Mouse (Mus musculus) embryonic facial prominence, embryonic 14.5 days (tissue): ENCODE measurements around the gene Ptp4a2. TPM values are rescaled to one million over a fixed set of nuclear protein-coding genes. Genes with fewer than 3 reads are reported as not detected.

Experiments used
- ATAC-seq: fragments of 200-750 bp; cut with Nextera tagmentation; 2 replicates; pipeline ENCODE4 v1.8.0; 2017; ENCODE audit warnings: low read depth, moderate number of reproducible peaks, moderate TSS enrichment
- DNase-seq: peaks from one replicate; pipeline ENCODE4 v3.0.0-alpha.2; 2015; ENCODE audit warnings: low spot score
- H3K27ac ChIP-seq: fragments of 300-500 bp; sonication (generic); replicated peaks from 2 replicates; pipeline ENCODE4 v1.5.1; 2014; ENCODE audit warnings: low read depth, mild to moderate bottlenecking, low read length, moderate library complexity
- H3K27me3 ChIP-seq: fragments of 300-500 bp; sonication (generic); replicated peaks from 2 replicates; pipeline ENCODE4 v1.6.1; 2014; ENCODE audit warnings: low read length; ENCODE audit not compliant: control insufficient read depth, insufficient read depth
- H3K36me3 ChIP-seq: fragments of 300-500 bp; sonication (generic); 2 replicates; pipeline ENCODE4 v1.6.1; 2014; ENCODE audit warnings: low read length, mixed read lengths; ENCODE audit not compliant: control insufficient read depth, insufficient read depth
- H3K4me1 ChIP-seq: fragments of 300-500 bp; sonication (generic); 2 replicates; pipeline ENCODE4 v1.6.1; 2014; ENCODE audit warnings: antibody characterized with exemption, low read length; ENCODE audit not compliant: control insufficient read depth, insufficient read depth
- H3K4me2 ChIP-seq: fragments of 300-500 bp; sonication (generic); 2 replicates; pipeline ENCODE4 v1.6.1; 2014; ENCODE audit warnings: low read depth, mild to moderate bottlenecking, low read length, moderate library complexity, mixed read lengths
- H3K4me3 ChIP-seq: fragments of 300-500 bp; sonication (generic); 2 replicates; pipeline ENCODE4 v1.5.1; 2014; ENCODE audit warnings: low read depth, mild to moderate bottlenecking, low read length
- H3K9ac ChIP-seq: fragments of 300-500 bp; sonication (generic); 2 replicates; pipeline ENCODE4 v1.6.1; 2014; ENCODE audit warnings: low read depth, mild to moderate bottlenecking, low read length, moderate library complexity, mixed read lengths
- H3K9me3 ChIP-seq: fragments of 300-500 bp; sonication (generic); 2 replicates; pipeline ENCODE4 v1.6.1; 2016; ENCODE audit warnings: low read length; ENCODE audit not compliant: control insufficient read depth
- WGBS: fragments of 180-500 bp; shearing (Covaris S2); extraction: QIAGEN DNeasy Blood & Tissue Kit; methylation state at CpG from one replicate; pipeline ENCODE4 v1.1.7; 2014; 5-methylcytosine and 5-hydroxymethylcytosine counted together
- polyA plus RNA-seq: library from polyadenylated mRNA; unstranded; fragments of >200 nt; fragmentation: Nextera tagmentation; extraction: Ambion mirVana; gene quantifications from 2 replicates; pipeline ENCODE4 v1.2.1, GENCODE M21; 2014

The Ptp4a2 gene
- polyA plus RNA-seq, 1 experiment from 2014 or later: 319 TPM

- Histone ChIP-seq H3K4me1 (peaks cover 21% of the 10 kb centered on the region), H3K27ac (peak overlapping the region; percentile 63)
Observed at GRCm38 (mm10) chr4:129771672-129772521, 39.1 kb upstream of the Ptp4a2 start.

DNA sequence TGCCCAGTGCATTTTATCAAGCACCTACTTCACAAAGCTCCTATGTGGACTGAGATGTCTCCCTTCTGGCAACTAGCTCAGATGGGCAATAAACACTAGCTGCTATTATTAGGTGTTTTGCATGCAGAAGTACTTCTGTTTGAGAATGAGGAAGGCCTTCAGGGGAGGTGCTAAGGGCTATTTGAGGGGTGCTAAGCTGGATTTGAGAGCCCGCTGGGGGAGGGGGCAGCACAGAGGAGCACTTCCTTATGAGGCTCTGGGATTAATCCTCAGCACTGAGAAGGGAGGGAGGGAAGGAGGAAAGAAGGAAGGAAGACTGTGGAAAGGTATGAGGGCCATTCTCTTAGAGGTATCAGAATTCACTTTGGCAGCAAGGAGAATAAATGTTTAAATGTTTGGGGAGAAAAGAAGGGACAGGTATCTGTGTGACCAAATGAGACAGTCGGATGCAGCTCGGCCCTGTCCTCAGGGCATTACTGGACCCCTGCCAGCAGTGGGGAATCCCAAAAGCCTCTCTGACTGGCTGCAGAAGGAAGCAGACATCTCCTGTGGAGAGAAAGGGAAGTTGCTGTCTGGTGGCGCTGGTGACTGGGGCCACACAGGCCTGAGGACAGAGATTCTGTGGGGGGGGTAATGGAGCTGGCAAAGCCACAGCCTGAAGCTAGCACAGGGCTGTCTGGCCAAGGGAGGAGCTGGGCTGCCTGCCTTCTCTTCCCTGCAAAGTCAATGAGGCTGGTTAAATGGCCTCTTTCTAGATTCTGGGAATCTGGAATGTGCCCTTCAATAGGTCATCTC is 28.9 kb upstream of the Ptp4a2 start:
- 20% methylated on average over 3 of the region's 4 CpGs for WGBS
- Histone ChIP-seq H3K4me2 (no peak overlapping the region), H3K4me3 (no peak overlapping the region), H3K9me3 (no peaks in the 10 kb centered on the region), H3K4me1 (peaks cover 17% of the 10 kb centered on the region), H3K27ac (peak overlapping the region; percentile 75), H3K9ac (peak overlapping the region; percentile 10; the same call in 1 of the 2 replicates), H3K27me3 (no peaks in the 10 kb centered on the region), H3K36me3 (no peaks in the 10 kb centered on the region)
- DNase-seq (peak; percentile 55), ATAC-seq (peak; percentile 71)

More at GRCm38 (mm10) chr4:129771672-129772521, 39.1 kb upstream of the Ptp4a2 start:
- Histone ChIP-seq H3K9ac (peak overlapping the region; percentile 8; the same call in 1 of the 2 replicates), H3K27me3 (no peaks in the 10 kb centered on the region), H3K4me2 (peak overlapping the region; percentile 43), H3K9me3 (no peaks in the 10 kb centered on the region), H3K36me3 (no peaks in the 10 kb centered on the region), H3K4me3 (no peak overlapping the region)
- WGBS: under 1% methylated on average over 21 of the region's 21 CpGs
- ATAC-seq (peak; percentile 80), DNase-seq (peak; percentile 59)

DNA sequence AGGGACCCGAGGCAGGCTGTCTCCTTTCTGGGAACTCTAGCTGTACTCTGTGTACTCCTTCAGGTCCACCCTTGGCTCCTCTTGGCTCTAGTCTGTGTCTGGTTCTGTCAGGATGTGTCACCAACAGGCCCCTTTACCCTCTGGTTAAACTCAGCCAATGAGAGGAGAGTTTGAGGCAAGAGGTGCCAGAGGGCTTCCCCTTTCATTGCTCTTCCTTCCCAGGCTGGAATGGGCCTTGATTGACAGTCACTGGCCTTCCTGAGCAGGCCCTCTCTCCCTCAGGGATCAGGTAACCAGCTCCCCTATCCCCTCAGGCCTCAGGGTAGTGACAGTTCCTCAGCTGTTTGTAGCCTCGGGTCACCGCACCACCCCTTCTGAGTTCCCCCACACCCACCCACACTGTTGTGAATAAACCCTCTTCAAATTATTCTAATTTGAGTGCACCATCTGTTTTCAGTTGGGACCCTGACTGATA is 28.1 kb upstream of the Ptp4a2 start:
- H3K9ac ChIP-seq: peak overlapping the region; percentile 10; the same call in 1 of the 2 replicates
- H3K9me3 ChIP-seq: 0 out of 2 replicates have a peak, but pooled peaks cover 3% of the 10 kb centered on the region
- no peak overlapping the region for H3K4me3 ChIP-seq
- no peaks in the 10 kb centered on the region for H3K27me3 ChIP-seq
- H3K27ac ChIP-seq: peak overlapping the region; percentile 75
- 14% methylated on average over 3 of the region's 3 CpGs for WGBS
- DNase-seq: peak; percentile 78
- H3K4me1 ChIP-seq: peaks cover 17% of the 10 kb centered on the region
- no peaks in the 10 kb centered on the region for H3K36me3 ChIP-seq
- H3K4me2 ChIP-seq: no peak overlapping the region
- ATAC-seq: peak; percentile 60

- ATAC-seq (no peak), DNase-seq (no peak)
- H3K4me1 ChIP-seq: peaks cover 17% of the 10 kb centered on the region
- H3K4me2 ChIP-seq: no peak overlapping the region
- H3K27me3 ChIP-seq: no peaks in the 10 kb centered on the region
- H3K27ac ChIP-seq: peak overlapping the region; percentile 75
- H3K9me3 ChIP-seq: 0 out of 2 replicates have a peak, but pooled peaks cover 3% of the 10 kb centered on the region
- no peak overlapping the region for H3K4me3 ChIP-seq
- WGBS: 73% methylated on average over 5 of the region's 5 CpGs
- H3K9ac ChIP-seq: no peak overlapping the region
- no peaks in the 10 kb centered on the region for H3K36me3 ChIP-seq
Observed at GRCm38 (mm10) chr4:129783506-129783905, 27.5 kb upstream of the Ptp4a2 start.

DNA sequence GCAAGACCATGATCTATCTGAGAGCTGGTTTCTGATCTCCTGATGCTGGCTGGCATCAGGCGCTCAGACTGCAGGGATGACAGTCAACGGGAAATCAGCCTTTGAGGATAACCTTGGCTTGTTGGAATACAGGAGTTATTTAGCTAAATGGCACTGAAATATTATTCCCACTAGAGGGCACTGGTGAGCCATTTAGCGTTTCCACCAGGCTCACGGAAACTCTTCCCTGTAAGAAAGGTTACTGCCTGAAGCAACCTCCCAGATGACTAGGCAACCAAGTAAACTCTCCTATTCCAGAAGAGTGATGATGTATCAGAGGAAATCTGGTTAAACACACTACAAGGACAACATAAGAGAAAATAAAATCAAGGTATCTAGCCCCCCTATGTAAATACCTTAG is 25.8 kb upstream of the Ptp4a2 start:
- Histone ChIP-seq H3K4me3 (no peak overlapping the region), H3K36me3 (no peaks in the 10 kb centered on the region), H3K27ac (no peak overlapping the region), H3K4me2 (no peak overlapping the region), H3K9me3 (0 out of 2 replicates have a peak, but pooled peaks cover 6% of the 10 kb centered on the region), H3K4me1 (peaks cover 17% of the 10 kb centered on the region), H3K9ac (no peak overlapping the region), H3K27me3 (no peaks in the 10 kb centered on the region)
- WGBS: 2% methylated on average over 4 of the region's 4 CpGs
- ATAC-seq (no peak), DNase-seq (peak; percentile 90)

GRCm38 (mm10) chr4:129788693-129789092 is 22.3 kb upstream of the Ptp4a2 start:
- Histone ChIP-seq H3K4me2 (no peak overlapping the region), H3K36me3 (no peaks in the 10 kb centered on the region), H3K9me3 (0 out of 2 replicates have a peak, but pooled peaks cover 6% of the 10 kb centered on the region), H3K9ac (no peak overlapping the region), H3K4me1 (peaks cover under 1% of the 10 kb centered on the region; the same call in 1 of the 2 replicates), H3K4me3 (no peak overlapping the region), H3K27me3 (no peaks in the 10 kb centered on the region), H3K27ac (no peak overlapping the region)
- ATAC-seq (no peak), DNase-seq (no peak)
- 56% methylated on average over 8 of the region's 8 CpGs for WGBS

GRCm38 (mm10) chr4:129789635-129790034 is 21.4 kb upstream of the Ptp4a2 start:
- no peak for ATAC-seq
- Histone ChIP-seq H3K27me3 (no peaks in the 10 kb centered on the region), H3K9me3 (0 out of 2 replicates have a peak, but pooled peaks cover 6% of the 10 kb centered on the region), H3K9ac (no peak overlapping the region), H3K4me2 (no peak overlapping the region), H3K4me3 (no peak overlapping the region), H3K27ac (no peak overlapping the region), H3K36me3 (no peaks in the 10 kb centered on the region), H3K4me1 (peaks cover 7% of the 10 kb centered on the region)
- 99% methylated on average over 2 of the region's 2 CpGs for WGBS
- no peak for DNase-seq

DNA sequence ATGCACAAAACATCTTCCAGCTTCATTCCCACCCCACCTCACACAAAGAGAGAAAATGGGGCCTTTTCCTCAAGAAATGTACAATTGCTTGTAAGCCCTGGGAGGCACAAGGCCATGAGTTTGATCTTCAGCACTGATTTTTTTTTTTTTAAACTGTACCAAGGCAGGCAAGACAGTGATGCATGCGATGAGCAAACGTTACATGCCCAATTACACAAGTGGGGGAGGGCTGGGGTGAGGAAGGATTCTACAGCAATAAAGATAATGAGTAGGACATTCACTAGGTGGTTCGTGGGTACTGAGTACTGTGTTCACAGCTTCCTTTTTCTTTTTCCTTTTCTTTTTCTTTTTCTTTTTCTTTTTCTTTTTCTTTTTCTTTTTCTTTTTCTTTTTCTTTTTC is 20.5 kb upstream of the Ptp4a2 start:
- no peaks in the 10 kb centered on the region for H3K36me3 ChIP-seq
- H3K4me3 ChIP-seq: no peak overlapping the region
- H3K4me2 ChIP-seq: no peak overlapping the region
- 68% methylated on average over 3 of the region's 3 CpGs for WGBS
- no peak overlapping the region for H3K9ac ChIP-seq
- DNase-seq (no peak), ATAC-seq (no peak)
- H3K9me3 ChIP-seq: 0 out of 2 replicates have a peak, but pooled peaks cover 6% of the 10 kb centered on the region
- peaks cover 15% of the 10 kb centered on the region for H3K4me1 ChIP-seq
- H3K27me3 ChIP-seq: no peaks in the 10 kb centered on the region
- H3K27ac ChIP-seq: no peak overlapping the region
